Mouse (Mus musculus) lung, postnatal 0 days (tissue): Measurements from ENCODE around the gene Sipa1l3. TPM values are rescaled to one million over a fixed set of nuclear protein-coding genes. Genes with fewer than 3 reads are reported as not detected.

ENCODE experiments used
- ATAC-seq: fragments of 200-750 bp; cut with Nextera tagmentation; 2 replicates; pipeline ENCODE4 v1.8.0; 2017; ENCODE audit warnings: moderate library complexity
- DNase-seq: peaks from one replicate; pipeline ENCODE4 v3.0.0-alpha.2; 2016; ENCODE audit warnings: low spot score
- H3K27ac ChIP-seq: fragments of 300-500 bp; sonication (generic); 2 replicates; pipeline ENCODE4 v1.5.1; 2014; ENCODE audit warnings: antibody characterized with exemption, mild to moderate bottlenecking, low read length, mixed read lengths
- H3K27me3 ChIP-seq: fragments of 300-500 bp; sonication (generic); replicated peaks from 2 replicates; pipeline ENCODE4 v1.6.1; 2014; ENCODE audit warnings: low read length, mixed read lengths; ENCODE audit not compliant: insufficient read depth
- H3K36me3 ChIP-seq: fragments of 300-500 bp; sonication (generic); 2 replicates; pipeline ENCODE4 v1.6.1; 2014; ENCODE audit warnings: low read length, mixed read lengths; ENCODE audit not compliant: insufficient read depth
- H3K4me1 ChIP-seq: fragments of 300-500 bp; sonication (generic); 2 replicates; pipeline ENCODE4 v1.6.1; 2014; ENCODE audit warnings: antibody characterized with exemption, low read depth, low read length, mixed read lengths; ENCODE audit not compliant: insufficient read depth
- H3K4me2 ChIP-seq: fragments of 300-500 bp; sonication (generic); replicated peaks from 2 replicates; pipeline ENCODE4 v1.6.1; 2014; ENCODE audit warnings: low read depth, mild to moderate bottlenecking, low read length, moderate library complexity, mixed read lengths
- H3K4me3 ChIP-seq: fragments of 300-500 bp; sonication (generic); 2 replicates; pipeline ENCODE4 v1.5.1; 2014; ENCODE audit warnings: low read depth, low read length
- H3K9ac ChIP-seq: fragments of 300-500 bp; sonication (generic); replicated peaks from 2 replicates; pipeline ENCODE4 v1.6.1; 2014; ENCODE audit warnings: low read depth, mild to moderate bottlenecking
- H3K9me3 ChIP-seq: fragments of 300-500 bp; sonication (generic); 2 replicates; pipeline ENCODE4 v1.6.1; 2016; ENCODE audit warnings: low read length, mixed read lengths
- CTCF ChIP-seq: IDR thresholded peaks from 2 replicates; pipeline ENCODE4 v1.5.1; 2016; ENCODE audit warnings: antibody characterized with exemption, mild to moderate bottlenecking
- EP300 ChIP-seq: IDR thresholded peaks from 2 replicates; pipeline ENCODE4 v1.6.1; 2016; ENCODE audit warnings: antibody characterized with exemption, mild to moderate bottlenecking, control low read depth
- WGBS: fragments of 180-500 bp; shearing (Covaris S2); extraction: QIAGEN DNeasy Blood & Tissue Kit; methylation state at CpG from one replicate; pipeline ENCODE4 v1.1.7; 2014; 5-methylcytosine and 5-hydroxymethylcytosine counted together
- polyA plus RNA-seq: library from polyadenylated mRNA; unstranded; fragments of >200 nt; fragmentation: Nextera tagmentation; extraction: Ambion mirVana; gene quantifications from 2 replicates; pipeline ENCODE4 v1.2.1, GENCODE M21; 2015

Sipa1l3 gene
- polyA plus RNA-seq, 1 experiment from 2014 or later: 18.5 TPM

- Histone ChIP-seq H3K4me1 (peaks cover 11% of the 10 kb centered on the region), H3K36me3 (no peaks in the 10 kb centered on the region), H3K27ac (no peak within 1 kb of the TSS), H3K9ac (no peak within 1 kb of the TSS), H3K4me3 (peak within 1 kb of the TSS; percentile 32), H3K4me2 (peak within 1 kb of the TSS; percentile 69), H3K27me3 (peaks cover 21% of the 10 kb centered on the region), H3K9me3 (no peaks in the 10 kb centered on the region)
- DNase-seq: peak; percentile 94
- TF ChIP-seq CTCF: peak; percentile 47
- no peak for TF ChIP-seq EP300
- ATAC-seq: peak; percentile 89
- WGBS: under 1% methylated on average over 58 of the region's 67 CpGs
Observed at GRCm38 (mm10) chr7:29303738-29304462, 214.5 kb downstream of the Sipa1l3 start, which contains the start of gene Dpf1. Gene Dpf1, plus strand, starts transcription at chr7:29303951.

GRCm38 (mm10) chr7:29302641-29303040, 215.8 kb downstream of the Sipa1l3 start:
- Histone ChIP-seq H3K36me3 (no peaks in the 10 kb centered on the region), H3K4me1 (peaks cover 10% of the 10 kb centered on the region), H3K4me2 (no peak overlapping the region), H3K4me3 (no peak overlapping the region), H3K27ac (no peak overlapping the region), H3K9ac (no peak overlapping the region), H3K27me3 (peaks cover 15% of the 10 kb centered on the region; the same call in 1 of the 2 replicates), H3K9me3 (no peaks in the 10 kb centered on the region)
- DNase-seq (no peak), ATAC-seq (no peak)
- no peak for TF ChIP-seq EP300
- no peak for TF ChIP-seq CTCF
- WGBS: 62% methylated on average over 7 of the region's 7 CpGs

GRCm38 (mm10) chr7:29301127-29301566, 217.3 kb downstream of the Sipa1l3 start:
- no peak overlapping the region for H3K4me2 ChIP-seq
- DNase-seq (peak; percentile 73), ATAC-seq (no peak)
- no peaks in the 10 kb centered on the region for H3K9me3 ChIP-seq
- 0% methylated on average over 7 of the region's 7 CpGs for WGBS
- H3K36me3 ChIP-seq: no peaks in the 10 kb centered on the region
- TF ChIP-seq EP300 (no peak), CTCF (peak; percentile 76)
- H3K27ac ChIP-seq: no peak overlapping the region
- H3K4me1 ChIP-seq: peaks cover 6% of the 10 kb centered on the region
- H3K9ac ChIP-seq: no peak overlapping the region
- peaks cover 15% of the 10 kb centered on the region; the same call in 1 of the 2 replicates for H3K27me3 ChIP-seq
- no peak overlapping the region for H3K4me3 ChIP-seq

GRCm38 (mm10) chr7:29296998-29297397, 221.4 kb downstream of the Sipa1l3 start:
- H3K9me3 ChIP-seq: no peaks in the 10 kb centered on the region
- WGBS: 8% methylated on average over 10 of the region's 10 CpGs

GRCm38 (mm10) chr7:29295861-29296647, 222.4 kb downstream of the Sipa1l3 start:
- H3K4me2 ChIP-seq: no peak overlapping the region
- no peak overlapping the region for H3K4me3 ChIP-seq
- TF ChIP-seq CTCF (no peak), EP300 (no peak)
- H3K9me3 ChIP-seq: no peaks in the 10 kb centered on the region
- peaks cover 6% of the 10 kb centered on the region; the same call in 1 of the 2 replicates for H3K4me1 ChIP-seq
- peak; percentile 54 for DNase-seq
- 71% methylated on average over 24 of the region's 24 CpGs for WGBS
- no peaks in the 10 kb centered on the region for H3K27me3 ChIP-seq
- no peak overlapping the region for H3K9ac ChIP-seq
- peak overlapping the region; percentile 71 for H3K27ac ChIP-seq
- no peak for ATAC-seq
- no peaks in the 10 kb centered on the region for H3K36me3 ChIP-seq

More at GRCm38 (mm10) chr7:29296998-29297397, 221.4 kb downstream of the Sipa1l3 start:
- H3K4me3 ChIP-seq: no peak overlapping the region
- no peaks in the 10 kb centered on the region for H3K27me3 ChIP-seq
- peaks cover 6% of the 10 kb centered on the region; the same call in 1 of the 2 replicates for H3K4me1 ChIP-seq
- no peak overlapping the region for H3K4me2 ChIP-seq
- TF ChIP-seq CTCF (peak; percentile 91), EP300 (no peak)
- DNase-seq (peak; percentile 91), ATAC-seq (peak; percentile 20; the same call in 1 of the 2 replicates)
- H3K27ac ChIP-seq: no peak overlapping the region
- no peak overlapping the region for H3K9ac ChIP-seq
- no peaks in the 10 kb centered on the region for H3K36me3 ChIP-seq

GRCm38 (mm10) chr7:29294111-29294761, 224.2 kb downstream of the Sipa1l3 start:
- Histone ChIP-seq H3K36me3 (no peaks in the 10 kb centered on the region), H3K4me3 (no peak overlapping the region), H3K9me3 (no peaks in the 10 kb centered on the region), H3K27me3 (no peaks in the 10 kb centered on the region), H3K27ac (peak overlapping the region; percentile 95), H3K9ac (no peak overlapping the region), H3K4me1 (peaks cover 6% of the 10 kb centered on the region; the same call in 1 of the 2 replicates), H3K4me2 (no peak overlapping the region)
- TF ChIP-seq CTCF (no peak), EP300 (no peak)
- WGBS: 73% methylated on average over 13 of the region's 13 CpGs
- no peak for DNase-seq
- ATAC-seq: no peak
